In genomic region chr16:56715608-56716007, GRCm38 (mm10) we compare ENCODE assay signal across 9 mouse cellular contexts. TPM values are rescaled to one million over a fixed set of nuclear protein-coding genes. Genes with fewer than 3 reads are reported as not detected.
DNase-seq lines count a peak whose midpoint lies in the region; ATAC-seq and TF ChIP-seq lines count a peak whose summit lies in the region.
"Had no signal": no experiment of that assay in that cellular context is flagged by ENCODE, and none has a peak within 500 bp of the region (broad histone marks: within the 10 kb centered on the region; RNA-seq: fewer than 3 reads in every experiment).

No protein-coding gene starts in this region.

- H3K4me3 ChIP-seq in heart, embryonic 14.5 days (ENCODE audit: control insufficient read depth in 1 of 2, insufficient read depth in 1 of 2, low read depth in 1 of 2, low read length in 2 of 2), result peak overlapping the region in 1 of 2 experiments; percentile 85; a peak in 3 of 4 replicates
- peak overlapping the region; percentile 84 for H3K4me3 ChIP-seq in embryonic facial prominence, embryonic 10.5 days
- peak overlapping the region; percentile 70 for H3K4me3 ChIP-seq in intestine, embryonic 15.5 days (replicated peaks)
- peak overlapping the region; percentile 85; the same call in 1 of the 2 replicates for H3K4me3 ChIP-seq in midbrain, postnatal 0 days (ENCODE audit: low read depth, low read length)

- no peak for ATAC-seq in heart, embryonic 14.5 days (ENCODE audit: insufficient number of reproducible peaks, insufficient read depth, low FRiP score, low read depth)
- ATAC-seq in intestine, embryonic 15.5 days, result no peak
- ATAC-seq in midbrain, postnatal 0 days (ENCODE audit: low FRiP score), result no peak
- ATAC-seq: Patski had no signal

- H3K27me3 ChIP-seq in heart, embryonic 14.5 days (ENCODE audit: control insufficient read depth, insufficient read depth, low read length), result no peaks in the 10 kb centered on the region
- H3K27me3 ChIP-seq in embryonic facial prominence, embryonic 10.5 days (replicated peaks; ENCODE audit: low read depth, poor library complexity, severe bottlenecking), result no peaks in the 10 kb centered on the region
- no peaks in the 10 kb centered on the region for H3K27me3 ChIP-seq in intestine, embryonic 15.5 days (replicated peaks)
- H3K27me3 ChIP-seq in midbrain, postnatal 0 days (ENCODE audit: insufficient read depth, low read length), result no peaks in the 10 kb centered on the region
- H3K27me3 ChIP-seq: Patski had no signal

- 0 out of 2 replicates have a peak overlapping the region, but pooled peaks have one; percentile 95 for H3K9ac ChIP-seq in heart, embryonic 14.5 days (ENCODE audit: low read length)
- H3K9ac ChIP-seq in intestine, embryonic 15.5 days, result 0 out of 2 replicates have a peak overlapping the region, but pooled peaks have one; percentile 77
- no peak overlapping the region for H3K9ac ChIP-seq in midbrain, postnatal 0 days (replicated peaks; ENCODE audit: low read length, poor library complexity, severe bottlenecking)

- WGBS in heart, embryonic 14.5 days, result 49% methylated on average over 3 of the region's 3 CpGs
- WGBS in embryonic facial prominence, embryonic 10.5 days, result 76% methylated on average over 3 of the region's 3 CpGs
- 57% methylated on average over 3 of the region's 3 CpGs for WGBS in intestine, embryonic 15.5 days
- 72% methylated on average over 3 of the region's 3 CpGs for WGBS in midbrain, postnatal 0 days

- peaks cover 2 to 19% of the 10 kb centered on the region in 2 experiments; a peak in 3 of 4 replicates for H3K4me1 ChIP-seq in heart, embryonic 14.5 days (ENCODE audit: control insufficient read depth in 2 of 2, insufficient read depth in 2 of 2, low read length in 2 of 2)
- H3K4me1 ChIP-seq in embryonic facial prominence, embryonic 10.5 days, result peaks cover 18% of the 10 kb centered on the region
- 0 out of 2 replicates have a peak, but pooled peaks cover 2% of the 10 kb centered on the region for H3K4me1 ChIP-seq in intestine, embryonic 15.5 days (replicated peaks)
- H3K4me1 ChIP-seq in midbrain, postnatal 0 days (ENCODE audit: insufficient read depth, low read length), result peaks cover 8% of the 10 kb centered on the region; the same call in 1 of the 2 replicates

- H3K27ac ChIP-seq in heart, embryonic 14.5 days (replicated peaks in 1 of 2; ENCODE audit: control insufficient read depth in 1 of 2, insufficient read depth in 1 of 2, low read depth in 2 of 2, low read length in 2 of 2), result no peak overlapping the region
- no peak overlapping the region for H3K27ac ChIP-seq in embryonic facial prominence, embryonic 10.5 days (replicated peaks)
- no peak overlapping the region for H3K27ac ChIP-seq in intestine, embryonic 15.5 days
- H3K27ac ChIP-seq in midbrain, postnatal 0 days (ENCODE audit: low read depth, low read length), result no peak overlapping the region

- no peak for TF ChIP-seq CTCF in midbrain, postnatal 0 days (IDR thresholded peaks at IDR 0.05)

- H3K9me3 ChIP-seq in heart, embryonic 14.5 days (ENCODE audit: control insufficient read depth, low read length), result no peaks in the 10 kb centered on the region
- no peaks in the 10 kb centered on the region for H3K9me3 ChIP-seq in embryonic facial prominence, embryonic 10.5 days
- H3K9me3 ChIP-seq in intestine, embryonic 15.5 days, result no peaks in the 10 kb centered on the region
- H3K9me3 ChIP-seq in midbrain, postnatal 0 days (ENCODE audit: low read length), result no peaks in the 10 kb centered on the region

- DNase-seq in heart, adult 11 months, result no peak
- DNase-seq in embryonic facial prominence, embryonic 10.5 days (ENCODE audit: low spot score), result no peak
- DNase-seq in midbrain, postnatal 0 days (ENCODE audit: low spot score), result no peak
- DNase-seq in cerebellum, adult 11-12 months, result no peak
- no peak for DNase-seq in T-cell, adult 2 months (ENCODE audit: low spot score)
- DNase-seq in thymus, adult 18-20 months, result no peak

- H3K4me2 ChIP-seq in heart, embryonic 14.5 days (ENCODE audit: low read length), result peak overlapping the region; percentile 68
- peak overlapping the region; percentile 56 for H3K4me2 ChIP-seq in intestine, embryonic 15.5 days (replicated peaks)
- peak overlapping the region; percentile 65 for H3K4me2 ChIP-seq in midbrain, postnatal 0 days (ENCODE audit: low read depth, low read length, poor library complexity, severe bottlenecking)

- peaks cover 21% of the 10 kb centered on the region for H3K36me3 ChIP-seq in heart, embryonic 14.5 days (ENCODE audit: control insufficient read depth, insufficient read depth, low read length)
- H3K36me3 ChIP-seq in embryonic facial prominence, embryonic 10.5 days (replicated peaks), result peaks cover 24% of the 10 kb centered on the region
- H3K36me3 ChIP-seq in intestine, embryonic 15.5 days, result 0 out of 2 replicates have a peak, but pooled peaks cover 11% of the 10 kb centered on the region
- no peaks in the 10 kb centered on the region for H3K36me3 ChIP-seq in midbrain, postnatal 0 days (ENCODE audit: insufficient read depth, low read length)

RNA-seq across cellular contexts. Expression of gene Tfg, which starts 1.6 kb away (rescaled TPM):
- polyA plus RNA-seq in heart, embryonic 14.5 days (2014; fragmentation: Nextera tagmentation; extraction: Ambion mirVana), result 130 and 136 TPM in 2 replicates
- 159 and 168 TPM in 2 replicates for polyA plus RNA-seq in embryonic facial prominence, embryonic 10.5 days (2016; fragmentation: Nextera tagmentation; extraction: Ambion mirVana)
- polyA plus RNA-seq in intestine, embryonic 15.5 days (2015; fragmentation: Nextera tagmentation; extraction: Ambion mirVana), result 225 and 226 TPM in 2 replicates
- total RNA-seq in midbrain, postnatal 0 days (2014; rRNA removed), result 114 and 124 TPM in 2 replicates
- polyA plus RNA-seq in midbrain, postnatal 0 days (2015; fragmentation: Nextera tagmentation; extraction: Ambion mirVana), result 163 and 165 TPM in 2 replicates
